Mouse (Mus musculus): ENCODE measurements around the gene Fhit. TPM values are rescaled to one million over a fixed set of nuclear protein-coding genes. Genes with fewer than 3 reads are reported as not detected.

The Fhit gene
- polyA plus RNA-seq, 1 experiment from 2014 or later = 6.9 TPM

DNA sequence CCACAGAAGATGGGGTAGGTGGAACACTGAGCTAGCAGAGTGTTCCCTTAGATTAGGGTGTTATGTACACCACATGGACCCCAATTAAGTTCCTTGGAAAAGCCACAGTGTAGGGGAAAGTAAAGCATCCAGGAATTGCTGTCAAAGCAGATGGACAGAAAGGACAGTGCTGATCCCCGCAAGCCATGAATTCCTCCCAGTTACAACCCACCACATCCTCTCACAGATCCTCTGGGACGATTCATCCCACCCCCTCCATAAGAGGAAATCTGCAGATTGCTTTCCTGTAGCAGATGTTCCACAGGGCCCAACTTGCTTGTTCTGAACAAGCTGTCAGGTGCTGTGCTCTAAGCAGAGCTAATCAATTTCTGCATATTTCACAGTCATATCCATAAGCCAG is 1644.2 kb downstream of the Fhit start:
- no peaks in the 10 kb centered on the region for H3K9me3 ChIP-seq (ENCODE audit: control insufficient read depth, low read length)
- H3K4me1 ChIP-seq (ENCODE audit: control insufficient read depth, insufficient read depth, low read length) = no peaks in the 10 kb centered on the region
- no peaks in the 10 kb centered on the region for H3K27me3 ChIP-seq (ENCODE audit: control insufficient read depth, insufficient read depth, low read length)
- no peak overlapping the region for H3K27ac ChIP-seq (ENCODE audit: low read depth, low read length)
- H3K4me2 ChIP-seq (ENCODE audit: low read depth, low read length) = no peak overlapping the region
- H3K4me3 ChIP-seq (ENCODE audit: low read depth, low read length) = no peak overlapping the region
- 70% methylated on average over 2 of the region's 2 CpGs for WGBS
- H3K36me3 ChIP-seq (ENCODE audit: control insufficient read depth, insufficient read depth, low read length) = no peaks in the 10 kb centered on the region
- no peak overlapping the region for H3K9ac ChIP-seq (replicated peaks; ENCODE audit: low read depth, low read length)
- ATAC-seq (ENCODE audit: low read depth) = no peak

DNA sequence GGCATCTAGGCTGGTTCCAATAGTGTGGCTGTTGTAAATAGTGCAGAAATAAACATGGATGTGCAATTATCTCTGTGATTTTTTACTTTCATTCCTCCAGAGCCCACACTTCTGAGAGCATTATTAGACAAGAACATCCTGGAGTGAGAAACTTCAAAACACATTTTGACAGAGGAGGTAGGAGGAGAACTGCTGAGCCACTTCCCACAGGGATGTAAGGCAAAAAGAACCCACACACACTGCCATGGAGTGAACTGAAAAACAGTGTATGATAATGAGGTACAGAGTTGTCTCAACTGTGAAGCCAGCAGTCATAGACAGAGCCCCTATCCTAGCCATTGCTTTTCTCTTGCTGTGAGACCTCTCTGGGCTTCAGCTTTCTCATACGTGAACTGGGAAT is 1652.2 kb downstream of the Fhit start:
- H3K27ac ChIP-seq (ENCODE audit: low read depth, low read length) = no peak overlapping the region
- WGBS = 88% methylated on average over 1 of the region's 1 CpGs
- no peaks in the 10 kb centered on the region for H3K9me3 ChIP-seq (ENCODE audit: control insufficient read depth, low read length)
- no peak overlapping the region for H3K4me3 ChIP-seq (ENCODE audit: low read depth, low read length)
- H3K9ac ChIP-seq (replicated peaks; ENCODE audit: low read depth, low read length) = no peak overlapping the region
- H3K36me3 ChIP-seq (ENCODE audit: control insufficient read depth, insufficient read depth, low read length) = no peaks in the 10 kb centered on the region
- no peaks in the 10 kb centered on the region for H3K4me1 ChIP-seq (ENCODE audit: control insufficient read depth, insufficient read depth, low read length)
- no peak overlapping the region for H3K4me2 ChIP-seq (ENCODE audit: low read depth, low read length)
- H3K27me3 ChIP-seq (ENCODE audit: control insufficient read depth, insufficient read depth, low read length) = no peaks in the 10 kb centered on the region
- ATAC-seq (ENCODE audit: low read depth) = no peak

Other genes with a start within 250 kb of the Fhit start
- 1.1 TPM in 2 replicates for gene Gm3839, start 194.7 kb upstream of the Fhit start, polyA plus RNA-seq (2014; fragmentation: Nextera tagmentation; extraction: Ambion mirVana)